Mouse (Mus musculus) neural tube, embryonic 15.5 days (tissue): Measurements from ENCODE around the gene Tns1. TPM values are rescaled to one million over a fixed set of nuclear protein-coding genes. Genes with fewer than 3 reads are reported as not detected.

Experiments used
- ATAC-seq: fragments of 200-750 bp; cut with Nextera tagmentation; 2 replicates; pipeline ENCODE4 v1.8.0; 2017; ENCODE audit warnings: mild to moderate bottlenecking, moderate TSS enrichment, moderate library complexity; ENCODE audit not compliant: low FRiP score
- H3K27ac ChIP-seq: fragments of 300-500 bp; sonication (generic); replicated peaks from 2 replicates; pipeline ENCODE4 v1.5.1; 2015; ENCODE audit warnings: mild to moderate bottlenecking, inconsistent platforms
- H3K27me3 ChIP-seq: fragments of 300-500 bp; sonication (generic); replicated peaks from 2 replicates; pipeline ENCODE4 v1.6.1; 2015; ENCODE audit warnings: inconsistent platforms
- H3K36me3 ChIP-seq: fragments of 300-500 bp; sonication (generic); 2 replicates; pipeline ENCODE4 v1.6.1; 2015; ENCODE audit warnings: inconsistent platforms
- H3K4me1 ChIP-seq: fragments of 300-500 bp; sonication (generic); 2 replicates; pipeline ENCODE4 v1.6.1; 2015; ENCODE audit warnings: inconsistent platforms
- H3K4me2 ChIP-seq: fragments of 300-500 bp; sonication (generic); 2 replicates; pipeline ENCODE4 v1.6.1; 2015; ENCODE audit warnings: inconsistent platforms, mild to moderate bottlenecking, moderate library complexity
- H3K4me3 ChIP-seq: fragments of 300-500 bp; sonication (generic); replicated peaks from 2 replicates; pipeline ENCODE4 v1.5.1; 2015; ENCODE audit warnings: mild to moderate bottlenecking, inconsistent platforms
- H3K9ac ChIP-seq: fragments of 300-500 bp; sonication (generic); replicated peaks from 2 replicates; pipeline ENCODE4 v1.6.1; 2015; ENCODE audit warnings: mild to moderate bottlenecking, inconsistent platforms
- H3K9me3 ChIP-seq: fragments of 300-500 bp; sonication (generic); replicated peaks from 2 replicates; pipeline ENCODE4 v1.6.1; 2016; ENCODE audit warnings: inconsistent platforms
- WGBS: fragments of 180-500 bp; shearing (Covaris S2); methylation state at CpG from one replicate; pipeline ENCODE4 v1.1.7; 2015; ENCODE audit warnings: mixed read lengths; 5-methylcytosine and 5-hydroxymethylcytosine counted together
- polyA plus RNA-seq: library from polyadenylated mRNA; unstranded; fragments of >200 nt; fragmentation: Nextera tagmentation; extraction: Ambion mirVana; gene quantifications from 2 replicates; pipeline ENCODE4 v1.2.1, GENCODE M21; 2015

Gene Tns1
- polyA plus RNA-seq, 1 experiment from 2014 or later, result 13.3 TPM

DNA sequence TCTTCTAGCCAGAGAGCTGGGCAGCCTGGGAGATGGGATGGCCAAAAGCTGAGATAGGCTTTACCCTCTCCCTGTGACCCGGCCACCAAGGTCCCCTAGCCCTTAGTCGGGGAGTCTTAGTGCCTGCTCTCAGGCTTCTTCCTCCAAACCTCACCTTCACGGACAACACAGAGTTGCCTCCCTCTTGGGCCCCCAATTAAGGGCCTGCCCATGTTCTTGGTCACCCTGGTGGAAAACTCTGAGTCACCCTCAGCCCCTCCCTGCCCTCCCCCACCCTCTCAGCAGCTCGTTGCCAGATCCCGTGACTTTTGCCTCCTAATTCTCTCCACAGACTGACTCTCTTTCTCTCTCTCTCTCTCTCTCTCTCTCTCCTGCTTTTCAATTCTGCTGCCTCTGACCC lies 39.5 kb downstream of the Tns1 start:
- H3K27ac ChIP-seq, result no peak overlapping the region
- ATAC-seq, result no peak

DNA sequence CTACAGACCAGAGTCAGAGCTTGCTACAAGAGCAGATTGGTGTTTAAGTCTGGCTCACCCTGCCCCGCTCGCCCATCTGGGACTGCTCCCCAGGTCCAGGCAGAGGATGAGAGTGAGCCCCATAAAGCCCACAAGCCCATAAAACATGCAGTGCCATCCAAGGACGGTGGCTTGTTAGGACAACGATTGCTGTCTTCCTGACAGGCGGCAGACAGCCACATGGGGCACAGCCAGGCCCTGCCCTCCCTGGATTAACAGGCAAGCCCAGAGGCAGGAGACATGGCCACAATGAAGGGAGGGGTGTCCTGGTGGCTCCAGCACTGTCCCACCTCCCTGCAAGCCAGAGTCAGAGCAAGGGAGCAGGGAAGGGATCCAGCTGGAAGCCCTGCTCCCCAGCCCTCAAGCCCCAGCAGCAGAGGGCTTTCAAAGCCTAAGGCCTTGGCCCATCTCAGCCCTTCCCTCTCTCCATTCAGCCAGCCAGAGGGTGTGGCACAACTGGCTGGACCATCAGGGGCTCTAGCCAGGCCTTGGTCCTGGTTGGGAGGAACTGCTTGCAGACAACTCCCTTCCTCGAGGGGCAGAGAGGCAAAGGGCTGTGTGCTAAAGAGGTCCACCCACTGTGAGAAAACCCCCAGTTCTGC lies 40.1 kb downstream of the Tns1 start:
- no peak for ATAC-seq
- Histone ChIP-seq H3K27ac (no peak overlapping the region), H3K4me3 (no peak overlapping the region), H3K36me3 (no peaks in the 10 kb centered on the region), H3K9ac (no peak overlapping the region), H3K9me3 (no peaks in the 10 kb centered on the region), H3K4me1 (peaks cover 14% of the 10 kb centered on the region), H3K4me2 (no peak overlapping the region), H3K27me3 (no peaks in the 10 kb centered on the region)
- WGBS, result 32% methylated on average over 6 of the region's 6 CpGs

More for the DNA sequence above, 39.5 kb downstream of the Tns1 start:
- Histone ChIP-seq H3K9ac (no peak overlapping the region), H3K27me3 (no peaks in the 10 kb centered on the region), H3K4me3 (no peak overlapping the region), H3K4me2 (no peak overlapping the region), H3K4me1 (peaks cover 14% of the 10 kb centered on the region), H3K36me3 (no peaks in the 10 kb centered on the region), H3K9me3 (no peaks in the 10 kb centered on the region)
- WGBS, result 49% methylated on average over 5 of the region's 5 CpGs

DNA sequence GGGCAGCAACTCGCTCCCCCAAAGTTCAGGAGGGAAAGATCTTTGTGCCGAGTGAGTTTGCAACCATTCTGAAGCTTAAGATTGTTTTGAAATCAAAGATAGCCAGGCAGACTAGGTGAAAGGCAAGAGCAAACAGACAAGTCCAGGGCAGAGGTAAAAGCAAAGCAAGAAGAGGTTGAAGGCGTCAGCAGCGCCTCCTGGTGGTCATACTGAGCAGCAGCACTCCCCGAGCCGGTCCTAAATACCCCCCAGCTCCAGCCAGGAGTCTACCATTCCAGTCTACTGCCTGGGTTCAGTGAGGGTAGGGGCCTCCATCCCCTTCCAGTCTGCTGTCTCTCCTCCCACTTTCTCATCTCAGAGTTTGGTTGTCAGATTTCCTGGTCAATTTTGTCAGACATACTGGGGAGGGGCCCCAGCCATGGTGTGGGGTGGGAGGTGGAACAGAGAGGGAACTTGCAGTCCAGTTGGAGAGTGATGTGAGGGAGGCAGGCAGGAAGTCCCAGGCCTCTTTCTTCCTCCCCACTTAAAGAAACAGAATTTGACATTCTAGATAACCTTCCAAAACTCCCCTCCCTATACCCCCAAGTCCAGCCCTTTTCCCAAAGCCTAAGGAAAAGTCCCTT lies 41.3 kb downstream of the Tns1 start:
- Histone ChIP-seq H3K27ac (no peak overlapping the region), H3K9ac (no peak overlapping the region), H3K27me3 (no peaks in the 10 kb centered on the region), H3K4me3 (no peak overlapping the region), H3K4me2 (no peak overlapping the region), H3K36me3 (no peaks in the 10 kb centered on the region), H3K4me1 (peaks cover 14% of the 10 kb centered on the region), H3K9me3 (no peaks in the 10 kb centered on the region)
- no peak for ATAC-seq
- 21% methylated on average over 6 of the region's 6 CpGs for WGBS

DNA sequence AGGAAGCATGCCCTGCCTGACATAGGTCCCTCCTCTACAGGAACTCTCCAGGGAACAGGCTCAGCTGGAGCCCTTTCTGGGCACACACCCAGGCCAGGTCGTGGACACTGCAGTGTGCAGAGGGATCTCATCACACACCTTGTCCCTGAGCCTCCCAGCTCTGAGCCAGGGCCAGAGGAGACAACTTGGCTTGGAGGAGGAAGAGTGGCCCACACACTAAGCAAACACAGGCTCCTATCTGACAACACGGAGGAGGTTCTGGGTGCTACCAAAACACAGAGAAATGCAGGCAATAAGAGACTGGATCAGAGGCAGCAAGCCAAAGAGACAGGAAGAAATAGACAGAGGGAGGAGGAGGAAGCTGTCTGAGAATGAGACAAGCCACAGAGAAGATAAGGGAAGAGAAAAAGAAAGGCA lies 42.7 kb downstream of the Tns1 start:
- Histone ChIP-seq H3K4me1 (peaks cover 14% of the 10 kb centered on the region), H3K9ac (no peak overlapping the region), H3K27ac (no peak overlapping the region), H3K4me2 (no peak overlapping the region), H3K36me3 (no peaks in the 10 kb centered on the region), H3K4me3 (no peak overlapping the region), H3K27me3 (no peaks in the 10 kb centered on the region), H3K9me3 (no peaks in the 10 kb centered on the region)
- 43% methylated on average over 2 of the region's 2 CpGs for WGBS
- no peak for ATAC-seq

DNA sequence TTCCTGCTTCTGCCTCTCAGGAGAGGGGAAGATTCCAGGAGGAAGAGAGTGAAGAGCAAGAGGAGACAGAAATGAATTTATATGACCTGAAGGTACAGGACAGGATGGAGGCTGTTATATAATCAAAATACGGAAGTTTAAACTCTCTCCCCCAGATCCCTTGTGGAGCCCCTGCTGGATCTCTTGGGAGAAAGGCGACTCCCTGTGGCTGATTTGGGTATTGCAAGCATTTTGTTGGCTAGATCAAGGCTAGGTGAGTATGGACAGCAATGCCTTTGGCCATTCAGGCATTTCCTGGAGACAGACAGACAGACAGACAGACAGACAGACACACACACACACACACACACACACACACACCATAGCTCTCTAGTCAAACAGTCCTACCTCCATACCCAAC lies 46.9 kb downstream of the Tns1 start:
- H3K4me2 ChIP-seq, result no peak overlapping the region
- 19% methylated on average over 2 of the region's 2 CpGs for WGBS
- H3K9ac ChIP-seq, result no peak overlapping the region
- H3K4me1 ChIP-seq, result no peaks in the 10 kb centered on the region
- H3K27ac ChIP-seq, result no peak overlapping the region
- no peak for ATAC-seq
- no peaks in the 10 kb centered on the region for H3K27me3 ChIP-seq
- no peaks in the 10 kb centered on the region for H3K36me3 ChIP-seq
- H3K4me3 ChIP-seq, result no peak overlapping the region
- no peaks in the 10 kb centered on the region for H3K9me3 ChIP-seq

DNA sequence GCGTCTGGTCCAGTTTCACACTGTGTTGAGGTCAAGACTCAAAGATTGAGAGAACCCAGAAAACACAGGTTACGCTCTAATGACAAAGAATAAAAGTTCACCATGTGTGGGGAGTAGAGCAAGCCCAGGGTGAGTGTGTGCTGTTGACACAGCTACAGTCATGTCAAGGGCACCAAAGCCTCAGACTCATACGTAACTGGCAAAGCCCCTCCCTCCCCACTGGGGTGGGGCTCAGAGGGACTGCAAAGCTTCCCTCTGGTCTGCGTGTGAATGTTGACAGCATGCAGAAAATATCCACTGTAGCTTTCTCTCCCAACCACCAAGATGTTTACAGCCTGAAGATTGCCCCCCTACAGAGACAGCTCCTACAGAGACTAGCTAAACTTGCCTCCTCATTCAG lies 48.0 kb downstream of the Tns1 start:
- no peak overlapping the region for H3K4me3 ChIP-seq
- no peak overlapping the region for H3K4me2 ChIP-seq
- 85% methylated on average over 4 of the region's 4 CpGs for whole genome bisulfite sequencing
- H3K4me1 ChIP-seq, result no peaks in the 10 kb centered on the region
- no peak for ATAC-seq
- no peak overlapping the region for H3K27ac ChIP-seq
- H3K27me3 ChIP-seq, result no peaks in the 10 kb centered on the region
- H3K36me3 ChIP-seq, result no peaks in the 10 kb centered on the region
- no peak overlapping the region for H3K9ac ChIP-seq
- no peaks in the 10 kb centered on the region for H3K9me3 ChIP-seq

DNA sequence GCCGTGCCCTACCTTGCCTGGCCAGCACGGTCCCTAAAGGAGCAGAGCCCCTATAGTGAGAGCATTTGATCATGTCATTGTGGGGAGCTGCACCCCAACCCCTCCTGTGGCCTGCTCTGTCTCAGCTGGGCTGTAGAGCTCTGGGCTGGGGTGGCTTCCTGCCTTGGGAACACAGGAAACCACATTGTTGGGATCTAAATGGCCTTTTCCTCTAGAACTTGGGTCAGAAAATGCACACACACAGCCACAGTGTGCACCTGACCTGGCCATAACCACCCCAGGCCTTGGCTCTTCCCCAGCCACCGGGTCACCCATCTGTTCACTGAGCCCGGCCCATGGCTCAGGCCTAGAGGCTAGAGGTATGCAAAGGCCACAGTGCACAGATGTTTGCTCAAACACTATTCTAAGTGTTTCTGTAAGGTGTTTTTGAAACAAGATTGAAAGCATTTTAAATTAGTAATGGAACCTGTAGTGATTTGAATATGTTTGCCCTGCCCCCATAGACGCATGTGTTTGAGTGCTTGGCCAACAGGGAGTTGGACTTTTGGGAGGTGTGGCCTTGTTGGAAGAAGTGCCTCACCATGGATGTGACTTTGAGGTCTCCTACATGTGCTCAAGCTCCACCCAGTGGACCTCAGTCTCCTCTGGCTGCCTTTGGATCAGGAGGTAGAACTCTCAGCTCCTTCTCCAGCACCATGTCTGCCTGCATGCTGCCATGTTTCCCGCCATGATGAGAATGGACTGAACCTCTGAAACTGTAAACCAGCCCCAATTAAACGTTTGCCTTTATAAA lies 49.4 kb downstream of the Tns1 start:
- Histone ChIP-seq H3K4me1 (no peaks in the 10 kb centered on the region), H3K4me3 (no peak overlapping the region), H3K27ac (no peak overlapping the region), H3K4me2 (no peak overlapping the region), H3K9ac (no peak overlapping the region), H3K36me3 (no peaks in the 10 kb centered on the region), H3K27me3 (0 out of 2 replicates have a peak, but pooled peaks cover 2% of the 10 kb centered on the region), H3K9me3 (no peaks in the 10 kb centered on the region)
- WGBS, result 85% methylated on average over 7 of the region's 7 CpGs
- no peak for ATAC-seq

DNA sequence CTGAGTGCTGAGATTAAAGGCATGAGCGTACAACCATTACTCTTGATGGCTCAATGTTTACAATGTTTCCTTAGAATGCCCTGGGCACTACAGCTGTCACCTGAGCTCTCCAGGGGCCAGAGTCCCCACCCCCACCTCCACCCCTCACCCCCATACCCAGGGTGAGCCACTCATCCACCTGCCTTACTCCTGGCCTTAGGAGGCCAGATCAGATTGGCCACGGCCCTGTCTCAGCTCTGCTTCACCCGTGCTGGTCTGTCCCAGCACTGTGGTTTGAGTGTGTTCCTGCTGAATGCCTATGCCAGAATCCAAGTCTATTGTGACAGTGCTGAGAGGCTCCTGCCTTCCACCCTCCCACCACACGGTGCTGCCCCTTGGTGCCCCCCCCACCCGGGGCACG lies 50.5 kb downstream of the Tns1 start:
- Histone ChIP-seq H3K27ac (no peak overlapping the region), H3K4me1 (peaks cover 7% of the 10 kb centered on the region), H3K9me3 (no peaks in the 10 kb centered on the region), H3K27me3 (0 out of 2 replicates have a peak, but pooled peaks cover 9% of the 10 kb centered on the region), H3K9ac (no peak overlapping the region), H3K36me3 (no peaks in the 10 kb centered on the region), H3K4me3 (no peak overlapping the region), H3K4me2 (no peak overlapping the region)
- WGBS, result 81% methylated on average over 6 of the region's 6 CpGs
- no peak for ATAC-seq

DNA sequence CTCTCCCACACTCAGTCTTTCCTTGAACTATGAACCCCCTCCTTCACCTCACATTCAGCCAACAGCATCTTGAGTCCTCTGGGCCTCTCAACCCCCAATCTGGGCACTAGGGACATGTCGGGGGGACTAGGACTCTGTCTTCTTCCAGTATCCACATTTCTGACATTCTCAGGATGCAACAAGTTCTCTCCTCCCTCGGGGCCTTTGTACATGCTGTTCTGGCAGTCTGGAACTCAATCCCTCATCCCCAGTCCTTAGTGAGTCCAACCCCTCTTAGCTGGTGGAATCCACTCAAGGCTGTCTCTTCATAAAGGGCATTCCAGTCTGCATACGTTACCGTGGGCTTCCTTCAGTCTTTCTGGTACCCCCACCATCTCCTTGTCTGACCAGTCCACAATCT lies 53.5 kb downstream of the Tns1 start:
- Histone ChIP-seq H3K4me1 (peaks cover 22% of the 10 kb centered on the region), H3K9ac (no peak overlapping the region), H3K27ac (no peak overlapping the region), H3K4me3 (no peak overlapping the region), H3K27me3 (0 out of 2 replicates have a peak, but pooled peaks cover 11% of the 10 kb centered on the region), H3K36me3 (no peaks in the 10 kb centered on the region), H3K4me2 (no peak overlapping the region), H3K9me3 (no peaks in the 10 kb centered on the region)
- WGBS, result 89% methylated on average over 4 of the region's 4 CpGs
- ATAC-seq, result no peak

DNA sequence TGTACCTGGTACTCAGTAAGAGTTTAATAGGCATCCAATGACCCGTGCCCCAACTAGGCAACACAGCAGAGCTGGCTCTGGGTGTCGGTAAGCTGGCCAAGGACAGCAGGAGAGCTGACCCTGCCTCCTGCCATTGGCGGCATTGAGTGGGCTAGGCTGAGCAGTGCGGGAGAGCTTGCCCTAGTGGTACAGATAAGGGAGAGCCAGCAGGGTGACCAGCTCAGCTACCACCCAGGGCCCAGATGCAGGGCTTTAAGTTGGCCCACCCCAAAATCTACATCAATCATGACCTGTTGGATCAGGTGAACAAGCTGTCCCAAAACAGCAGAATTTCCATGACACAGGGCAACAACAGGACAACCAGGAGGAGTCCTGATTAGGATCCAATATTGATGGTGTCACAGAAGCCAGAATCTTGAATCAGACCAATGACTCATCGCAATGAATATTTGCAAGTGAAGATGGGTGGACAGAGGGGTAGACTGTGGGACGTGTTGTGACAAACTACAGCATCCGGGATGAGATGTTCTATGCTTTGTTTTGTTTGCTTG lies 54.2 kb downstream of the Tns1 start:
- H3K4me1 ChIP-seq, result peaks cover 22% of the 10 kb centered on the region

DNA sequence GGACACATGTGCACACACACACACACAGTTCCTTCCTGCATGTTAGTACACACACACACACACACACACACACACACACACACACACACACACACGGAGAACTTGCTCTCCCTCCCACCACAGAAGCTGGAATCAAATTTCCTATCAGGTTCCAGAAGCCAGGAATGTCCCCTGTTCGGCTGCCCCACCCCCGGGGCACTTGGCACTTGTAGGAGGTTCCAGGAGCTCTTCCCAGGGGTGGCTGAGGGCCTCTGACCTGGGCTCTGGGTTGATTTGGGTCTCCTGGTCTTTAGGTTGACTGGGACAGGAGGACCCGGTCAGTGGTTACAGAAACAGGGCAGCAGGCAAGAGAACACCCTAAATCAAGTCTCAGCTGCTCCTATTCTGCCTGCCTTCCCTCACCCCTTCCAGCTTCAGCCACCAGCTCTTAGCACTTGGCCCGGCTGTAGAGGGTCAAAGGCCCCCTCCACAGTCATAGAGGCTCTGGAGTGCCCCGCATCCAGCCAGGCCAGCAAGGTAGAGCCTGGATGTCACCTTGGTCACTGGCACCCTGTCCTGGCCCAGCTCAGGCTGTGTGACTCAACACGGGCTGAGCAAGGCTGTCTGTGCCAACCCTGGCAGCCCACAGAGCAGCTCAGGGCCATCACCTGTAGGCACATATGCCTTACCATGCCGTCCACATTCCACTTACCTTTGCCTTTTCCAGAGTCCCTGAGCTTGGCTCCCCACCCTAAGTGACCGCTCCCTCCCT lies 55.0 kb downstream of the Tns1 start:
- H3K4me2 ChIP-seq, result peak overlapping the region; percentile 57
- H3K4me3 ChIP-seq, result no peak overlapping the region; the same call in 1 of the 2 replicates
- H3K4me1 ChIP-seq, result peaks cover 22% of the 10 kb centered on the region
- no peak overlapping the region for H3K9ac ChIP-seq
- H3K9me3 ChIP-seq, result no peaks in the 10 kb centered on the region
- no peaks in the 10 kb centered on the region for H3K36me3 ChIP-seq
- no peak overlapping the region for H3K27ac ChIP-seq
- 0 out of 2 replicates have a peak, but pooled peaks cover 11% of the 10 kb centered on the region for H3K27me3 ChIP-seq
- WGBS, result 45% methylated on average over 9 of the region's 9 CpGs
- ATAC-seq, result 0 out of 2 replicates have a peak, but pooled peaks have one; percentile 48

More for the DNA sequence above, 54.2 kb downstream of the Tns1 start:
- no peaks in the 10 kb centered on the region for H3K36me3 ChIP-seq
- H3K9ac ChIP-seq, result no peak overlapping the region
- 69% methylated on average over 7 of the region's 7 CpGs for WGBS
- no peaks in the 10 kb centered on the region for H3K9me3 ChIP-seq
- no peak overlapping the region for H3K4me3 ChIP-seq
- 0 out of 2 replicates have a peak, but pooled peaks cover 11% of the 10 kb centered on the region for H3K27me3 ChIP-seq
- ATAC-seq, result no peak; the same call in 1 of the 2 replicates
- H3K27ac ChIP-seq, result no peak overlapping the region
- no peak overlapping the region for H3K4me2 ChIP-seq
